Mouse (Mus musculus): ENCODE data around the gene Nup153. TPM values are rescaled to one million over a fixed set of nuclear protein-coding genes. Genes with fewer than 3 reads are reported as not detected.

Gene Nup153
- polyA plus RNA-seq, 1 experiment from 2014 or later = 39.3 TPM

DNA sequence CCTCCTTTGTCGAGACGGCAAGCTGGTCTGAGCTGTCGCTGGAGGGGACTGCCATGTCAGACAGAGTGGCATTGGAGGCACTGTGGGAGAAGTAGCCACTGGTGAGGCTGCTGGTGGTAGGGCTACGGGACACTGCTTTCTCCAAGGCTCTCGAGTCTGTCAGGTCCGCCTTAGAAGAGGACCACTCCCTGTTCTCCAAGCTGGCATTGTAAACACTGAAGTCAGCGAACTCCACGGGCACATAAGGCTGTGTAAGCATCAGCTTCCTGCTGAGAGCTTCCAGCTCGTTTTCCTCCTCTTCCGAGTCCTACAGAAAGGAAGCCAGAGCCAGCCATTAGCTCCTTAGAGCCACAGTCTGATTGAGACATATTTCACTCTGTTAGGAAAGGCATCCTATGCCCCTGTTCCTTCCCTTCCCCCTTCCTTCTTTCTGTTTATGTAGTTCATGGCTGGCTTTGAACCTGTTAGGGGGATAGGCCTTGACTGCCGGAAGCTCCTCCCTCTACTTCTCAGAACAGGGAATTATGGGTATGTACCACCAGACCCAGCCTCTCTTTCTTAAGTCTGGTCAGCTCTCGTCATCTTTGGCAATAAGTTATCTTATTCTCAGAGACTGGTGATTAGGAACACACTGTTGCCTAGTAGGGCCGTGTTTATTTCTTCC is 25.0 kb upstream of the Nup153 start:
- no peak overlapping the region for H3K4me3 ChIP-seq
- H3K27ac ChIP-seq = no peak overlapping the region
- WGBS = 89% methylated on average over 13 of the region's 13 CpGs
- no peak for ATAC-seq (ENCODE audit: low FRiP score, low read depth)
- no peaks in the 10 kb centered on the region for H3K27me3 ChIP-seq (replicated peaks)
- peaks cover 35% of the 10 kb centered on the region for H3K36me3 ChIP-seq
- no peak overlapping the region for H3K9ac ChIP-seq
- H3K9me3 ChIP-seq = no peaks in the 10 kb centered on the region
- H3K4me2 ChIP-seq (replicated peaks) = no peak overlapping the region
- H3K4me1 ChIP-seq = no peaks in the 10 kb centered on the region

DNA sequence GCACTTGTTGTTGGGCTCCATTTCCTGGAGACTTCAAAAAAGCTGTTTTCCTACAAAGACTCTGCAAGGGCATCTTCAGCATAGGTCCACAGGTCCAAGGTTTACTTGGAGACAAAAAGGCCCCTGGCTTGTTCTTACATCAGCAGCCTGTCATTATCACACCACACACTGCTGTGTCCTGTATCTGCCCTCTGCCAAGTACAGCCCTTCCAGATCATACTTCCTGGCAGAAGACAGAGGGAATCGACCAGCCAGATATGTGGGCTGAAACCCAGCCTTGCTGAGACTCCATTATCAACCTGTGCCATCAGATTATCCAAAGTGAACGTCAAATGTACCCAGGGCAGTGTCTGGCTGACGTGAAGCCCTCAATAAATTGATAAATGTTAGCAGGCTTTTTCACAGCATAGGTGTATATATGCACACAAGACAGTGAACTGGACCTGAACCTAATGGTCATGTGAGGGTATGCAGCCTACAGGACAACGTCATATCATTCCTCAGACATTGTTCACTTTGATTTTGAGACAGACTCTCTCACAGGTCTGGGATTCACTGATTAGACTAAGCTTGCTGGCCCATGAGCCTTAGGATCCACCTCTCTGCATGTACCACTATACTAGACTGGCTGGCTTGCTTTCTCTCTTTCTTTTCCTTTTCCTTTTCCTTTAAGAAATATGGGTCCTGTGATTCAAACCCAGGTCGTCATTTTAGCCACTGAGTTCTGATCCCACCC is 20.6 kb upstream of the Nup153 start:
- H3K36me3 ChIP-seq = peaks cover 35% of the 10 kb centered on the region
- no peaks in the 10 kb centered on the region for H3K9me3 ChIP-seq
- no peaks in the 10 kb centered on the region for H3K27me3 ChIP-seq (replicated peaks)
- no peak overlapping the region for H3K4me3 ChIP-seq
- H3K27ac ChIP-seq = no peak overlapping the region
- no peak overlapping the region for H3K9ac ChIP-seq
- WGBS = 84% methylated on average over 5 of the region's 5 CpGs
- no peaks in the 10 kb centered on the region for H3K4me1 ChIP-seq
- H3K4me2 ChIP-seq (replicated peaks) = no peak overlapping the region
- ATAC-seq (ENCODE audit: low FRiP score, low read depth) = no peak

DNA sequence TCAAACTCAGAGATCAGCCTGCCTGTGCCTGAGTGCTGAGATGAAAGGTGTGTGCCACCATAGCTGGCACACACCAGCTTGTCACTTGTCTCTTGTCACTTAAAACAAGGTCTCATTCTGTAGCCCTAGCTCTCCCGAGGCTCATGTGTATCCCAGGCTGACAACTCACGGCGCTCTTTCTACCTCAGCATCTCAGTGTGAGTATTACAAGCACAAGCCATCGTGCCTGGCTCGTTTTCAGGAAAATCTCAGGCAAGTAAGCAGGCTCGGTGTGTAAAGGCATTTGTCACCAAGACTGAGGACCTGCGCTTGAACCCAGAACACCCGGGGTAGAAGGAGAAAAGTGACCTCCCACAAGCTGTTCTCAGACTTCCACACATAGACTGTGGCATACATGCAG is 16.1 kb upstream of the Nup153 start:
- WGBS = 88% methylated on average over 8 of the region's 8 CpGs
- Histone ChIP-seq H3K36me3 (no peaks in the 10 kb centered on the region), H3K27me3 (replicated peaks) (no peaks in the 10 kb centered on the region), H3K27ac (no peak overlapping the region), H3K9ac (no peak overlapping the region), H3K4me1 (no peaks in the 10 kb centered on the region), H3K4me3 (no peak overlapping the region), H3K9me3 (no peaks in the 10 kb centered on the region), H3K4me2 (replicated peaks) (no peak overlapping the region)
- no peak for ATAC-seq (ENCODE audit: low FRiP score, low read depth)

GRCm38 (mm10) chr13:46742367-46742766 is 14.6 kb upstream of the Nup153 start:
- Histone ChIP-seq H3K27me3 (replicated peaks) (no peaks in the 10 kb centered on the region), H3K9ac (no peak overlapping the region), H3K27ac (no peak overlapping the region), H3K4me3 (no peak overlapping the region), H3K9me3 (no peaks in the 10 kb centered on the region), H3K36me3 (no peaks in the 10 kb centered on the region), H3K4me2 (replicated peaks) (no peak overlapping the region), H3K4me1 (no peaks in the 10 kb centered on the region)
- WGBS = 66% methylated on average over 2 of the region's 2 CpGs
- ATAC-seq (ENCODE audit: low FRiP score, low read depth) = no peak

- Histone ChIP-seq H3K9ac (no peak overlapping the region), H3K36me3 (no peaks in the 10 kb centered on the region), H3K27me3 (replicated peaks) (no peaks in the 10 kb centered on the region), H3K4me3 (no peak overlapping the region), H3K27ac (no peak overlapping the region), H3K9me3 (no peaks in the 10 kb centered on the region), H3K4me1 (peaks cover 9% of the 10 kb centered on the region; the same call in 1 of the 2 replicates), H3K4me2 (replicated peaks) (no peak overlapping the region)
- no peak for ATAC-seq (ENCODE audit: low FRiP score, low read depth)
- 83% methylated on average over 7 of the region's 7 CpGs for WGBS
Observed at GRCm38 (mm10) chr13:46739426-46739825, 11.7 kb upstream of the Nup153 start.

GRCm38 (mm10) chr13:46737482-46737881 is 9.7 kb upstream of the Nup153 start:
- 87% methylated on average over 4 of the region's 4 CpGs for WGBS
- no peak for ATAC-seq (ENCODE audit: low FRiP score, low read depth)
- Histone ChIP-seq H3K27me3 (replicated peaks) (no peaks in the 10 kb centered on the region; the same call in 1 of the 2 replicates), H3K9ac (no peak overlapping the region), H3K9me3 (no peaks in the 10 kb centered on the region), H3K4me1 (peaks cover 9% of the 10 kb centered on the region; the same call in 1 of the 2 replicates), H3K27ac (no peak overlapping the region), H3K36me3 (no peaks in the 10 kb centered on the region), H3K4me2 (replicated peaks) (no peak overlapping the region), H3K4me3 (no peak overlapping the region)

- Histone ChIP-seq H3K9ac (peak overlapping the region; percentile 44), H3K4me3 (peak overlapping the region; percentile 37), H3K9me3 (no peaks in the 10 kb centered on the region), H3K4me2 (replicated peaks) (peak overlapping the region; percentile 78), H3K27me3 (replicated peaks) (no peaks in the 10 kb centered on the region; the same call in 1 of the 2 replicates), H3K36me3 (no peaks in the 10 kb centered on the region), H3K4me1 (peaks cover 9% of the 10 kb centered on the region; the same call in 1 of the 2 replicates), H3K27ac (no peak overlapping the region)
- 6% methylated on average over 12 of the region's 12 CpGs for WGBS
- ATAC-seq (ENCODE audit: low FRiP score, low read depth) = no peak
Observed at GRCm38 (mm10) chr13:46736479-46736865, 8.7 kb upstream of the Nup153 start.

DNA sequence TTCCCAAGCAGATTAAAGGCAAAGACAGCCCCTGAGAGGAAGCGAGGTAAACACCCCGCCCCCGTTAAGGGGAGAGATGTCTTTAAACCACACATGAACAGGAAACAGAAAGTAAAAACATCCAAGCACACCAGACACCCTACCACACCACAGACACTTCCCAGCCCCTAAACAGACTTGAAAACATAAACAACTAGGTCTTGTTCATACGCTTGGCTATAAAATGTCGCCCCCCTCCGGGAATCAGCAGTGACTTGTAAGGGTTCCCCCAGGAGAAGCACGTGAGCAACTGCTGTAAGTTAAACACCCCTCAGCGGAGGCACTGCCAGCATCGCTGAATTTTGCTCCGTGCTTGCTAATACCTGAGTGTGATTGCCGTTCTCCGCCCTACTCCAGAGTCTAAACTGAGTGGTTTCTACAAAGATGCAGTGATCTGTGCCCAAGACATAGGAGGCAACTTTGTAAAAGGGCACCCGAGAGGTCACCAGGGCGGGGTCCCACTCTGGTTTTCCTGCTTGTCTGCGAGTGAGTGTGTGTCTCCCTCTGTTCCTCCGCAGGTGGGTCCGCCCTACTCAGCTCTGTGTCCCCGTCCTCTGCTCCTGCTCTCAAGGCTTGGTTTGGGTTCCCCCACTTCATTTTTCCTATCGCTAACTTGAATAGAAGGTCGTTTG is 8.2 kb upstream of the Nup153 start:
- Histone ChIP-seq H3K9ac (peak overlapping the region; percentile 44), H3K27ac (no peak overlapping the region), H3K36me3 (no peaks in the 10 kb centered on the region), H3K4me2 (replicated peaks) (peak overlapping the region; percentile 78), H3K4me3 (peak overlapping the region; percentile 37), H3K9me3 (no peaks in the 10 kb centered on the region), H3K27me3 (replicated peaks) (no peaks in the 10 kb centered on the region; the same call in 1 of the 2 replicates), H3K4me1 (peaks cover 9% of the 10 kb centered on the region; the same call in 1 of the 2 replicates)
- WGBS = 2% methylated on average over 20 of the region's 20 CpGs
- ATAC-seq (ENCODE audit: low FRiP score, low read depth) = 0 out of 2 replicates have a peak, but pooled peaks have one; percentile 29

GRCm38 (mm10) chr13:46735219-46735807 is 7.6 kb upstream of the Nup153 start:
- WGBS = 53% methylated on average over 11 of the region's 11 CpGs
- H3K9ac ChIP-seq = peak overlapping the region; percentile 44; the same call in 1 of the 2 replicates
- H3K4me2 ChIP-seq (replicated peaks) = peak overlapping the region; percentile 78
- no peaks in the 10 kb centered on the region for H3K36me3 ChIP-seq
- peaks cover 9% of the 10 kb centered on the region; the same call in 1 of the 2 replicates for H3K4me1 ChIP-seq
- no peaks in the 10 kb centered on the region; the same call in 1 of the 2 replicates for H3K27me3 ChIP-seq (replicated peaks)
- ATAC-seq (ENCODE audit: low FRiP score, low read depth) = no peak
- H3K27ac ChIP-seq = no peak overlapping the region
- no peaks in the 10 kb centered on the region for H3K9me3 ChIP-seq
- H3K4me3 ChIP-seq = peak overlapping the region; percentile 37

DNA sequence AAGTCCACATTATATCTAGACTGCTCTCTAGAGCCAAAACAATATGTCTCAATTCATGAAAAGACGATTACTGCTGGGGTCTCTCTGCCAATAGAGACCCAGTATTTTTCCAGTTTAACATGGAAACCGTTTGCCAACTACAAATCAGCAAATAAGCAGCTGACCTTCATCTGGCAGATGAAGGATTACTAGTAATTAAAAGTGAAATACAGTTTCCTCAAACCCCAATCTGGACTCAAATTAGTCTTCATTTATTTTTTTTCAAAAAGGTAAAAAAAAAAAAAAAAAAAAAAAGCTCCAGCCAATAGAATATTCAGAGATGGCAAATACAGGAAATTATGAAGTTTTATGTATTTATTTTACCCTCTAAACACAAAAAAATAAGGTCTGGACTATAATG is 2.3 kb upstream of the Nup153 start:
- H3K4me2 ChIP-seq (replicated peaks) = no peak overlapping the region
- H3K4me1 ChIP-seq = peaks cover 6% of the 10 kb centered on the region
- no peak overlapping the region for H3K9ac ChIP-seq
- H3K9me3 ChIP-seq = no peaks in the 10 kb centered on the region
- no peaks in the 10 kb centered on the region for H3K36me3 ChIP-seq
- 74% methylated on average over 2 of the region's 2 CpGs for WGBS
- no peak for ATAC-seq (ENCODE audit: low FRiP score, low read depth)
- no peak overlapping the region for H3K4me3 ChIP-seq
- no peak overlapping the region for H3K27ac ChIP-seq
- no peaks in the 10 kb centered on the region; the same call in 1 of the 2 replicates for H3K27me3 ChIP-seq (replicated peaks)

- H3K9me3 ChIP-seq = no peaks in the 10 kb centered on the region
- no peaks in the 10 kb centered on the region; the same call in 1 of the 2 replicates for H3K27me3 ChIP-seq (replicated peaks)
- H3K9ac ChIP-seq = peak overlapping the region; percentile 50
- H3K27ac ChIP-seq = peak overlapping the region; percentile 8; the same call in 1 of the 2 replicates
- peaks cover 6% of the 10 kb centered on the region for H3K4me1 ChIP-seq
- ATAC-seq (ENCODE audit: low FRiP score, low read depth) = peak; percentile 5; the same call in 1 of the 2 replicates
- peak overlapping the region; percentile 99 for H3K4me3 ChIP-seq
- H3K36me3 ChIP-seq = no peaks in the 10 kb centered on the region
- peak overlapping the region; percentile 74 for H3K4me2 ChIP-seq (replicated peaks)
- 26% methylated on average over 5 of the region's 5 CpGs for WGBS
Observed at GRCm38 (mm10) chr13:46728411-46728810, 671 bp upstream of the Nup153 start.
